Mouse (Mus musculus): Measurements from ENCODE around the gene Cxcl2. TPM values are rescaled to one million over a fixed set of nuclear protein-coding genes. Genes with fewer than 3 reads are reported as not detected.

Gene Cxcl2
- polyA plus RNA-seq, 1 experiment = not detected

DNA sequence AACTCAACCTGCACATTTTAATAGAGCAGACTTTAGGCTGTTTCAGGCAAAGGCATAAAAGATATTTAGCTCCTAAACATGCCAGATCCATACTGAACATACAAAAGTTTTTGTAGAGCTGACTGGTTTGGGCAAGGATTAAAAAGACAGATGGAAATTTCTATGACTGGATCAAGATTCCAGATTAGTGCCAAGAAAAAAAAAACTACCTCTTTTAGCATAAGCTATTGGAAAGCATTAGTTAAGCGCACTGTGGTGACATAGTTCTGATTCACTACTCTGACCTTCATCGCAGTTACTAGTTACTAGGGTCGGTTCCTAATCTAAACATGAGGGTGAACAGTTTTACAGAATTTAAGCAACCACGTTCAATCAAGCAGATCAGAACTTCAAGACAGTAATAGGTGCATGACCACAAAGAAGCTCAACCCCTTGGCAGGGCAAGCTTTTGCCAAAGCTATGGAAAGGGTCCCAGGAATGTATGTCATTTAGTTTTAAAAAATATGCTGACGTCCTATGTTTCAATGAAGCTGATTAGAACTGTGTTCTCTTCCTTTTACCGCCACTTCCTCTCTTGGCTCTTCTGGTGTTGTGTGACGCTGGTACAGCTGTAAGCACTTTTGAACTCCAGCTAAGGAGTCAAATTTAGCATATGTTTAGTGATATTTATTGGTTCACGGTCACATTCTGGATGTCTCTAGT is 27.0 kb upstream of the Cxcl2 start:
- no peak overlapping the region for H3K4me3 ChIP-seq (ENCODE audit: insufficient read depth, low read length)
- H3K27ac ChIP-seq (ENCODE audit: insufficient read depth, low read length) = no peak overlapping the region
- TF ChIP-seq POLR2A (IDR thresholded peaks at IDR 0.05; ENCODE audit: extremely low read depth, insufficient read depth, low read length) = no peak
- TF ChIP-seq CTCF (IDR thresholded peaks at IDR 0.05; ENCODE audit: extremely low read depth, insufficient read depth, low read length) = no peak
- no peaks in the 10 kb centered on the region for H3K4me1 ChIP-seq (ENCODE audit: control insufficient read depth, insufficient read depth, low read length)

DNA sequence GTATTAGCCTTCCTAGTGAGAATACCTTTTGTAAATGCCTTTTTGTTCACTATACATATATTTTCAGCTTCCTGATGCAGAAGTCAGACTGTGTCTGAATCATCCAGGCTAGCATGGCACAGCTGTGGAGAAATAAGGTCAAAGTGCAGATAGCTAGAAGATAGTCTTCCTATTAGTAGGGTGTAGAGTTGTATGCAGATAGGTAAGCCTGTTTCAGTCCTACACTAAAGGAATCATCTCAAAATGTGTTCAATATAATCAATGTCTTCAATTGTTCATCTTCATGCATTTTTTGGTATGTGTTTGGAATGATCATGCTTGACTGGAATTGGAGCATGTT is 26.5 kb upstream of the Cxcl2 start:
- Histone ChIP-seq H3K4me1 (ENCODE audit: control insufficient read depth, insufficient read depth, low read length) (no peaks in the 10 kb centered on the region), H3K27ac (ENCODE audit: insufficient read depth, low read length) (no peak overlapping the region)
- TF ChIP-seq CTCF (IDR thresholded peaks at IDR 0.05; ENCODE audit: extremely low read depth, insufficient read depth, low read length) = no peak
- TF ChIP-seq POLR2A (IDR thresholded peaks at IDR 0.05; ENCODE audit: extremely low read depth, insufficient read depth, low read length) = no peak

DNA sequence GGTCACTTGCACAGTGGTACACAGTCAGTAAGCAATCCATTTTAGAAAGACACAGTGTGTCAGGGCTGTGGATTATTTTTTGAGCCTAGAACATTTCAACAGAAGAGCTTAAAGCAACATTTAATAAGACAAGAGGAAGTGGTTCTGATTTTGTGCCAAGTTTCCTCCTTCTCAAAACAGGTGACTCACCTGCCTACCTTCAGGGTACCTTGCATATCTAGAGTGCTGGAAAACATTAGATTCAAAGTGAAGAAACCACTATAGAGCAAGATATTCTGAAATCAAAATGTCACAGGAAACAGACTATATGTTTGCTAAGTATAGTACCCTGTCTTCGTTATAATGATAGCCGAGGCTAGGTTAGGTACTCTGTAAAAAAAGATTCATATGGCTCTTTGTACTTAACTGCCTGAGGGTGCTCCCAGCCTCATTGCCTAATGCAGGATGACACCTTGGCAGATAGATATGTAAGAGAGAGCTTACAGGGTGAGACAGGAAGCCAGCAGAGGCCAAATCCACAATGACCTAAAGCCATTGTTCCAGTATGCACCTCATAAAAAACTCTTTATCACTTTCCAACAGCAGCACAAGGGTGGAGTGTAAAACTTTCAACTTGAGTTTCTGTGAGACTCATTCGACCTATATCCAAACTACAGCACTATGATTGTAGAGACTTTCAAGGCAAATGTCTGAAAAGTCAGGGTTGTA is 24.2 kb upstream of the Cxcl2 start:
- Histone ChIP-seq H3K4me1 (ENCODE audit: control insufficient read depth, insufficient read depth, low read length) (no peaks in the 10 kb centered on the region), H3K27ac (ENCODE audit: insufficient read depth, low read length) (no peak overlapping the region), H3K4me3 (ENCODE audit: insufficient read depth, low read length) (no peak overlapping the region)
- TF ChIP-seq CTCF (IDR thresholded peaks at IDR 0.05; ENCODE audit: extremely low read depth, insufficient read depth, low read length) (no peak), POLR2A (IDR thresholded peaks at IDR 0.05; ENCODE audit: extremely low read depth, insufficient read depth, low read length) (no peak)

More for the DNA sequence above, 26.5 kb upstream of the Cxcl2 start:
- no peak overlapping the region for H3K4me3 ChIP-seq (ENCODE audit: insufficient read depth, low read length)

DNA sequence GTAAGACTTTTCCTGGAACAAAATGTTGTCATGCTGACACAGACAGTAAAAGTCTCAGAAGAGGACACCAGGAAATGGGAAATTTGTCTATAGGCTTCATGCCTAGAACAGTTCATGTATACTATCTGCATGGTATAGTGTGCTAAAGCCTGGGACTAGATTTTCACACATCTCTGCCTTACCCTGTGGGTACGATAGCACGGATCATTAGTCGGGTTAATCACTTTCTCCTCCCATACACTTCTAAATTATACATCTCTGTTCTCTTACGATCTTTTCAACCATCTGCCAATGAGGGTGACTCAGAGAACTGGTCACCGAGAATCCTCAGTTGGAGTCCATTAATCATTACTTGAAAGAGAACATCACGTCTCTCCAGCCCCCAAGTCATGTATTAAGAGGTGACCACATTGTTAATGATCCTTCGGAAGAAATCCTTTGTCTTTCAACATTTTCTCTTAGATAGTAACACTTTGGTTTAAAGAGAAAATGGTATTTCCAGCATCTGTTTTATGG is 23.3 kb upstream of the Cxcl2 start:
- no peak overlapping the region for H3K4me3 ChIP-seq (ENCODE audit: insufficient read depth, low read length)
- H3K27ac ChIP-seq (ENCODE audit: insufficient read depth, low read length) = no peak overlapping the region
- H3K4me1 ChIP-seq (ENCODE audit: control insufficient read depth, insufficient read depth, low read length) = no peaks in the 10 kb centered on the region
- TF ChIP-seq CTCF (IDR thresholded peaks at IDR 0.05; ENCODE audit: extremely low read depth, insufficient read depth, low read length) (no peak), POLR2A (IDR thresholded peaks at IDR 0.05; ENCODE audit: extremely low read depth, insufficient read depth, low read length) (no peak)

DNA sequence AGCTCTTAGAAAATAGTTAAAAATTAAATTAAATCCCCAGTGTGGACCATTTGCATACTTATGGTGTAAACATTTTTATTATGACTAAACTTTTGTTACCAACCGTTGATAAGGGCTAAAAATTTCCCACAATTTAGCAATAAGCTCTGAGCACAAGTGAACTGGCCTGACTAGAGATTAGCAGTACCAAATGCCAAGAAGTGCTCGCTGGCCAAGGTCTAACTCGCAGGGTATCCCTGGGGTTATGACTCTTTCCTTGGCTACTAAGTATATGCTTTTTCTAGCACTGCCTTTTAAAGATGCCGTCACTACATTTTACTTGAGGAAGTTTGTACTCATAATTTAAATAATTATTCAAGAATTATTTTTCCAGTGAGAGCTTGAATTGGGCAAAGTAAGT is 22.6 kb upstream of the Cxcl2 start:
- Histone ChIP-seq H3K27ac (ENCODE audit: insufficient read depth, low read length) (no peak overlapping the region), H3K4me3 (ENCODE audit: insufficient read depth, low read length) (no peak overlapping the region), H3K4me1 (ENCODE audit: control insufficient read depth, insufficient read depth, low read length) (no peaks in the 10 kb centered on the region)
- no peak for TF ChIP-seq CTCF (IDR thresholded peaks at IDR 0.05; ENCODE audit: extremely low read depth, insufficient read depth, low read length)

DNA sequence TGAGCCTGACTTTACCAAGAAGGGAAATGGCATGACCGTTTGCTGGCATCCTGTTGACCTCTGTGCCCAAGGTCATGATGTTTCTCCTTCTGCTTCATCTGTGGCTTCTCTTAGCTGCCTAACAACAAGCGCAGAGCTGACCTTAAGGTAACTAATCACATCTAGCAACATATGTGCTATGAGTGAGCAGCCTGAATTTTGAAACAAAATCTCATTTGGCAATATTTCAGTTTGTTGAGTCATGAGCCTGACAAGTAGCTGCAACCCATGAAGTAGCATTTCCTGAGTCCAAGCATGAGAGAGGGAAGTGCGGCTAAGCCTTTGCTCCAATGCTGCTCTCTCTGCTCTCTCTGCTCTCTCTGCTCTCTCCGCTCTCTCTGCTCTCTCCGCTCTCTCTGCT is 22.0 kb upstream of the Cxcl2 start:
- no peak overlapping the region for H3K27ac ChIP-seq (ENCODE audit: insufficient read depth, low read length)
- H3K4me1 ChIP-seq (ENCODE audit: control insufficient read depth, insufficient read depth, low read length) = no peaks in the 10 kb centered on the region
- TF ChIP-seq CTCF (IDR thresholded peaks at IDR 0.05; ENCODE audit: extremely low read depth, insufficient read depth, low read length) = no peak
- no peak for TF ChIP-seq POLR2A (IDR thresholded peaks at IDR 0.05; ENCODE audit: extremely low read depth, insufficient read depth, low read length)
- H3K4me3 ChIP-seq (ENCODE audit: insufficient read depth, low read length) = no peak overlapping the region

DNA sequence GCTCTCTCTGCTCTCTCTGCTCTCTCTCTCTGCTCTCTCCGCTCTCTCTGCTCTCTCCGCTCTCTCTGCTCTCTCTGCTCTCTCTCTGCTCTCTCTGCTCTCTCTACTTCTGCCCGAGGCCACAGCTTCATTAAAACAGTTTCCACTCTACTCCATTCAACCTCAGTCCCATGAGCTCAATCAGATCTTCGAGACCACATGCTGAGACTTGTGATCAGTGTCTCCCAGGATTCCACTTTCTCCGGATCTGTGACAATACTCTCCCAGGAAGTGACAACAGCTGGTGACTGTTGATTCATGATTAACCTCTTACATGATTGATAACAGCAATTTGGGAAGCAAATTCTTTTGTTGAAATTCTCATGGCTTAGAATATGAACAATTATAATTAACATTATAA is 21.5 kb upstream of the Cxcl2 start:
- H3K27ac ChIP-seq (ENCODE audit: insufficient read depth, low read length) = no peak overlapping the region
- TF ChIP-seq CTCF (IDR thresholded peaks at IDR 0.05; ENCODE audit: extremely low read depth, insufficient read depth, low read length) = no peak
- TF ChIP-seq POLR2A (IDR thresholded peaks at IDR 0.05; ENCODE audit: extremely low read depth, insufficient read depth, low read length) = no peak
- H3K4me3 ChIP-seq (ENCODE audit: insufficient read depth, low read length) = no peak overlapping the region
- no peaks in the 10 kb centered on the region for H3K4me1 ChIP-seq (ENCODE audit: control insufficient read depth, insufficient read depth, low read length)

DNA sequence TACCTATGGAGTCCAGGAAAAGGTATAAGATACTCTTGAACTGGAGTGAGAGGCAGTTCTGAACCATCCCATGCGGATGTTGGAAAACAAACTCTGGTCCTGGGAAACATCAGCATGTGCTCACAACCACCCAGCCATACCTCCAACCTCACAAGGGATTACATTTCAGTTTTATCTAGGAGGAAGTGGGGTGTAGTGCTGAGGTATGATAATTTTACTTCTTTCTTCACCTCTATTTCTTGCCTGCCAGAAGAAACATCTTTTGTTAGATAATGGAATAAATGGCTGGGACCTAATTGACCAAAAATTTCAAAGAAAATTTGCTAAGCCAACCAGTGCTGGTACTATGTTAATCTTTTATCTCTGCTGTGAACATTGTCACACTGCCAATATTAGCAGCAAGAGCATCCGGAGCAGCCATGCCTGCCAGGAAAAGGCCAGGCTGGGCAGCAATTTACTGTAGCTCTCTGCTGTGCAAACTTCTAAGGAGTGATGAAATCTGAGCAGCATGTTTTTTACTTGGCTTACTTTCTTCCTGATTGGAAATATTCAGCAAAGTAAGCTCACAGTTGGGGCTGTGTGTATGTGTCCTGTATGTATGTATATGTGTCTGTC is 18.9 kb upstream of the Cxcl2 start:
- TF ChIP-seq CTCF (IDR thresholded peaks at IDR 0.05; ENCODE audit: extremely low read depth, insufficient read depth, low read length) (no peak), POLR2A (IDR thresholded peaks at IDR 0.05; ENCODE audit: extremely low read depth, insufficient read depth, low read length) (no peak)
- Histone ChIP-seq H3K4me3 (ENCODE audit: insufficient read depth, low read length) (no peak overlapping the region), H3K27ac (ENCODE audit: insufficient read depth, low read length) (no peak overlapping the region), H3K4me1 (ENCODE audit: control insufficient read depth, insufficient read depth, low read length) (no peaks in the 10 kb centered on the region)

DNA sequence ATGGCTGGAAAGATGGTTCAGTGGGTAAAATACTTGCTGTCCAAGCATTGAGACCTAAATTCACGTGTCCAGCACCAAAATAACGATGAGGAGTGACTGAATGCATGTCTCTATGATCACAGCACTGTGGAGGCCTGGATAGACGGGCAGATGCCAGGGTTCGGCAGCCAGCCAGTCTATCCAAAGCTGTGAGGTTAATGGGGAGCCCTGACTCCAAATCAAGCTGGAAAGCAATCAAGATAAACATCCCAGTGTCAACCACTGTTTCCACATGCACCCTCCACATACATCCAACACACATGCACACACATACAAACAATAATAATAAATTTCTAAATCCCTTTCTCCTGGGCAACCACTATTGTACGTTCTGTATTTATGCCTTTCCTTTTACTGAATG is 15.0 kb upstream of the Cxcl2 start:
- H3K4me1 ChIP-seq (ENCODE audit: control insufficient read depth, insufficient read depth, low read length) = no peaks in the 10 kb centered on the region
- no peak overlapping the region for H3K4me3 ChIP-seq (ENCODE audit: insufficient read depth, low read length)
- H3K27ac ChIP-seq (ENCODE audit: insufficient read depth, low read length) = no peak overlapping the region
- TF ChIP-seq POLR2A (IDR thresholded peaks at IDR 0.05; ENCODE audit: extremely low read depth, insufficient read depth, low read length) (no peak), CTCF (IDR thresholded peaks at IDR 0.05; ENCODE audit: extremely low read depth, insufficient read depth, low read length) (no peak)
